Mouse (Mus musculus) hindbrain, embryonic 14.5 days (tissue): Measurements from ENCODE around the gene Mnat1. TPM values are rescaled to one million over a fixed set of nuclear protein-coding genes. Genes with fewer than 3 reads are reported as not detected.
"Not testable (repeated sequence)": the region's sequence is repeated elsewhere in the genome, so short reads cannot be mapped to it uniquely, and the experiment has no call there.

Experiments used
- ATAC-seq: fragments of 200-750 bp; cut with Nextera tagmentation; 2 replicates; pipeline ENCODE4 v1.8.0; 2017; ENCODE audit warnings: moderate number of reproducible peaks, mild to moderate bottlenecking, moderate TSS enrichment, moderate library complexity; ENCODE audit not compliant: low FRiP score
- DNase-seq: peaks from one replicate; pipeline ENCODE4 v3.0.0-alpha.2; 2015; ENCODE audit warnings: low spot score
- H3K27ac ChIP-seq: fragments of 300-500 bp; sonication (generic); 2 replicates; pipeline ENCODE4 v1.5.1; 2014; ENCODE audit warnings: mild to moderate bottlenecking, moderate library complexity
- H3K27me3 ChIP-seq: fragments of 300-500 bp; sonication (generic); 2 replicates; pipeline ENCODE4 v1.6.1; 2014; ENCODE audit warnings: mild to moderate bottlenecking, low read length, mixed read lengths; ENCODE audit not compliant: control insufficient read depth, insufficient read depth
- H3K36me3 ChIP-seq: fragments of 300-500 bp; sonication (generic); replicated peaks from 2 replicates; pipeline ENCODE4 v1.6.1; 2014; ENCODE audit not compliant: control insufficient read depth, insufficient read depth
- H3K4me1 ChIP-seq: fragments of 300-500 bp; sonication (generic); replicated peaks from 2 replicates; pipeline ENCODE4 v1.6.1; 2014; ENCODE audit warnings: antibody characterized with exemption, low read length, mixed read lengths; ENCODE audit not compliant: control insufficient read depth, insufficient read depth
- H3K4me2 ChIP-seq: fragments of 300-500 bp; sonication (generic); replicated peaks from 2 replicates; pipeline ENCODE4 v1.6.1; 2014; ENCODE audit warnings: mild to moderate bottlenecking, moderate library complexity
- H3K4me3 ChIP-seq: fragments of 300-500 bp; sonication (generic); replicated peaks from 2 replicates; pipeline ENCODE4 v1.5.1; 2014; ENCODE audit warnings: mild to moderate bottlenecking, low read length
- H3K9ac ChIP-seq: fragments of 300-500 bp; sonication (generic); 2 replicates; pipeline ENCODE4 v1.6.1; 2014
- H3K9me3 ChIP-seq: fragments of 300-500 bp; sonication (generic); 2 replicates; pipeline ENCODE4 v1.6.1; 2016; ENCODE audit warnings: low read length; ENCODE audit not compliant: control insufficient read depth
- WGBS: fragments of 180-500 bp; shearing (Covaris S2); extraction: QIAGEN DNeasy Blood & Tissue Kit; methylation state at CpG from one replicate; pipeline ENCODE4 v1.1.7; 2014; 5-methylcytosine and 5-hydroxymethylcytosine counted together
- polyA plus RNA-seq: library from polyadenylated mRNA; unstranded; fragments of >200 nt; fragmentation: Nextera tagmentation; extraction: Ambion mirVana; gene quantifications from 2 replicates; pipeline ENCODE4 v1.2.1, GENCODE M21; 2014

Mnat1 gene
- polyA plus RNA-seq: 19.2 and 21.9 TPM in 2 replicates

DNA sequence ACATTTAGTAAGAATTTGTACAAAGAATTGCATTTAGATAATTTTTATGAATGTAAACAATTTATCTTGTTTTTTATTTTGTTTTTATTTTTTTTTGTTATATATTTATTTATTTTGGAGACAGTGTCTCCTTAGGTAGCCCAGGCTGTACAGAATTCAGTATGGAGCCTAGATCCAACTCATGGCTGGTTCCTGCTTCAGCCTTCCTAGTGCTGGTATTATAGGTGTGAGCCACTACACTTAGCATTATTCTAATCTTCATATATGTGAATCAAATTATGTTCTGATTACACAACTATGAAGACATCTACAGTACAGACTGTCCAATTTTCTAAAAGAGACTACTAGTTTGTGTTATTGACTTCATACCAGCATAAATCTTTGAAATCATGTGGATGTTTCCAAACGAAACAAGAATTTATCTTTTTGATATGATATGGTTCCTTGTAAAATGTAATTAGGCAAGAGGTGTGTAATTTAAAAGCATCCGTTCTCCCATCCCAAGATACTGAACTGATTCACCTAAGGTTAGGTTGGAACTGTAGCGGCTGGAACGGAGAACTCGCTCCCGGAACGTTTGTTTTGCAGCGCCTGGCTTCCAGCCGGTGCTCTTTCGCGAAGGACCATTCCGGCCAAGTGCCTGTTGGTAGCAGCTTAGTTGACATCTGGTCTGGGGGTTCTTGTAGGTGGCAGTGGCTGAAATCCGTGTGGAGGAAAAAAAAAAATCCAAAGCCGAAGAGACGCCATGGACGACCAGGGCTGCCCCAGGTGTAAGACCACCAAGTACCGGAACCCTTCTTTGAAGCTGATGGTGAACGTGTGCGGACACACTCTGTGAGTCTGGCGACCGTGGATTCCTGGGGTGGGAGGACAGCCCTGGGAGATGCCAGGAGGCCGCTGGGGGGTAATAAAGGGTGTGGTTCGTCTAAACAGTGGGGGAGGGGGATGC lies at the start of gene Mnat1:
Gene Mnat1, plus strand, starts transcription at position 625 of the 949 bp plus-strand sequence.
- H3K9me3 ChIP-seq: no peaks in the 10 kb centered on the region

GRCm38 (mm10) chr12:73081828-73082227 lies 41.7 kb upstream of the Mnat1 start:
- not testable (repeated sequence) for DNase-seq, H3K9ac ChIP-seq, H3K4me3 ChIP-seq, H3K36me3 ChIP-seq, H3K27me3 ChIP-seq, H3K27ac ChIP-seq, H3K4me1 ChIP-seq, ATAC-seq, H3K9me3 ChIP-seq, H3K4me2 ChIP-seq
- WGBS: 95% methylated on average over 4 of the region's 4 CpGs

More for the DNA sequence above, at the start of gene Mnat1:
- H3K4me2 ChIP-seq: peak within 1 kb of the TSS; percentile 71
- WGBS: 1% methylated on average over 23 of the region's 23 CpGs
- DNase-seq (peak; percentile 91), ATAC-seq (peak; percentile 73)
- H3K27me3 ChIP-seq: no peaks in the 10 kb centered on the region
- H3K27ac ChIP-seq: no peak within 1 kb of the TSS
- peak within 1 kb of the TSS; percentile 84 for H3K9ac ChIP-seq
- H3K36me3 ChIP-seq: no peaks in the 10 kb centered on the region
- peak within 1 kb of the TSS; percentile 81 for H3K4me3 ChIP-seq
- H3K4me1 ChIP-seq: peaks cover 11% of the 10 kb centered on the region

- Histone ChIP-seq H3K4me2 (no peak overlapping the region), H3K27me3 (no peaks in the 10 kb centered on the region), H3K27ac (no peak overlapping the region), H3K4me3 (no peak overlapping the region), H3K9ac (no peak overlapping the region), H3K36me3 (no peaks in the 10 kb centered on the region), H3K9me3 (no peaks in the 10 kb centered on the region), H3K4me1 (no peaks in the 10 kb centered on the region)
- WGBS: 84% methylated on average over 4 of the region's 4 CpGs
- no peak for ATAC-seq
- DNase-seq: no peak
Measured at GRCm38 (mm10) chr12:73083773-73084172, 39.7 kb upstream of the Mnat1 start.

DNA sequence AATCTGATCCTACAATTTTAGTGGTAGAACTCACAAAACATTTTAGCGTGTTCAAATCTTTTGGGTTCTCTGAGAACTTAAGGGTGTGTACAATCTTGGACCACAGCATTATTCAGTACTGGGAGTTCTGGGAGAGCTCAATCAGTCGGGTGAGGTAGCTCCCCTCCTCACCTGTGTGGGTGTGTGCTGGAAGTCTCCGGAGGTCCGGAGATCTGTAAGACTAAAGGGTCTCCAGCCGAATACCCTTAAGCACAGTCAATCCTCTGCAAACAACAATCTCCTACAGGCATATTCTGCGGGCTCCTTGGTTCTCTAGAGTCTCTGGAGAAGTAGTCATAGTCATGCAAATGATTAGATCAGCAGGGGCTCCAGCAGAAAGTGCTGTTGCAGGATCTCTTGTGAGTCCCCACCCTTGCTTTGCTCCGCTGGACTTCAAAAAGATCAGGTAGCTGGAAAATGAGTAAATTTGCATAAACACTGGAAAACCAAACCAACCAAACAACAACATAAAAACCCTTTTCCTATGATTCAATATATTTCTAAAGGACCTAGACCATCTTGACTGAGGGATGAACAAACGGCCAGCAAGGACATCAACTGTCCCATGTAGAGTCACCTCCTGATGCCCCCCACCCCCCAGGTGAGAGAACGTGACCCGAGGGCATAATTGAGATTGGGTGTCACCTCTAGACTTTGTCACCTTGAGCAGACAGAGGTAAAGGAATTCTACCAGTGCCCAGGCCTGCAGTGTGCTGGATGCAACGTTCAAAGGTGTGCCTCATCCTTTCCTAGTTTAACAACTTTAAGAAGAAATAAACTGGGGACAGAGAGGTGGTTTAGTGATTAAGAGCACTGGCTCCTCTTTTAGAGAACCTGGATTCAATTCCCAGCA lies 37.5 kb upstream of the Mnat1 start:
- Histone ChIP-seq H3K9me3 (no peaks in the 10 kb centered on the region), H3K4me1 (no peaks in the 10 kb centered on the region), H3K27ac (no peak overlapping the region), H3K4me3 (no peak overlapping the region), H3K9ac (no peak overlapping the region), H3K27me3 (no peaks in the 10 kb centered on the region), H3K4me2 (no peak overlapping the region), H3K36me3 (no peaks in the 10 kb centered on the region)
- ATAC-seq (no peak), DNase-seq (no peak)
- WGBS: 21% methylated on average over 11 of the region's 11 CpGs

- H3K4me2 ChIP-seq: no peak overlapping the region
- no peaks in the 10 kb centered on the region for H3K36me3 ChIP-seq
- DNase-seq (no peak), ATAC-seq (no peak)
- H3K9ac ChIP-seq: no peak overlapping the region
- no peak overlapping the region for H3K4me3 ChIP-seq
- no peaks in the 10 kb centered on the region for H3K9me3 ChIP-seq
- no peak overlapping the region for H3K27ac ChIP-seq
- no peaks in the 10 kb centered on the region for H3K4me1 ChIP-seq
- no peaks in the 10 kb centered on the region for H3K27me3 ChIP-seq
- 97% methylated on average over 7 of the region's 7 CpGs for WGBS
Measured at GRCm38 (mm10) chr12:73087086-73087485, 36.4 kb upstream of the Mnat1 start.

- Histone ChIP-seq H3K4me1 (no peaks in the 10 kb centered on the region), H3K9ac (no peak overlapping the region), H3K4me2 (no peak overlapping the region), H3K9me3 (no peaks in the 10 kb centered on the region), H3K36me3 (no peaks in the 10 kb centered on the region), H3K27me3 (no peaks in the 10 kb centered on the region), H3K4me3 (no peak overlapping the region), H3K27ac (no peak overlapping the region)
- WGBS: 79% methylated on average over 5 of the region's 5 CpGs
- no peak for ATAC-seq
- no peak for DNase-seq
Measured at GRCm38 (mm10) chr12:73088500-73088899, 35.0 kb upstream of the Mnat1 start.

DNA sequence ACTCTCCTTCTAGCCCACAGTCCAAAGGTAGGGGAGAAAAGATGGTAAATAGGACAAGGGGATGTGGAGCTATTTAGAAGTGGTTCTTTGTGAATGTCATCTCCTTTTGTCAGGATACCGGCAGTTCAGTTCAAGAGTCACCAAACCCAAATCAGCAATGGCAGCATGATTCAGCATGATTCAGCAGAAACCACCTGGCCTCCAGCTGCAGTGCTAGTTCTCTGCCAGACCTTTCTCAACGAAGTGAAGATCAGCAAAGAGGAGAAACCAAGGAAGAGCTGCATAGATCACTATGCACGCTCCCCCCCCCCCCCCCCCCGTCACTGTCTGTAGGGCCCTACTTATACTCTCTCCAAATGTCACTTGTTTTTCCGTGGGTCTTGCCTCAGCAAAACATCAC lies 34.6 kb upstream of the Mnat1 start:
- Histone ChIP-seq H3K27me3 (no peaks in the 10 kb centered on the region), H3K9ac (no peak overlapping the region), H3K27ac (no peak overlapping the region), H3K4me3 (no peak overlapping the region), H3K4me2 (no peak overlapping the region), H3K9me3 (no peaks in the 10 kb centered on the region), H3K36me3 (no peaks in the 10 kb centered on the region), H3K4me1 (no peaks in the 10 kb centered on the region)
- no peak for ATAC-seq
- no peak for DNase-seq
- 69% methylated on average over 5 of the region's 5 CpGs for WGBS

- Histone ChIP-seq H3K4me1 (no peaks in the 10 kb centered on the region), H3K27me3 (no peaks in the 10 kb centered on the region), H3K4me3 (no peak overlapping the region), H3K27ac (no peak overlapping the region), H3K9me3 (no peaks in the 10 kb centered on the region), H3K4me2 (no peak overlapping the region), H3K36me3 (no peaks in the 10 kb centered on the region), H3K9ac (no peak overlapping the region)
- WGBS: 89% methylated on average over 7 of the region's 7 CpGs
- DNase-seq: no peak
- no peak for ATAC-seq
Measured at GRCm38 (mm10) chr12:73090672-73091335, 32.7 kb upstream of the Mnat1 start.

- Histone ChIP-seq H3K9ac (no peak overlapping the region), H3K36me3 (no peaks in the 10 kb centered on the region), H3K27ac (no peak overlapping the region), H3K4me1 (no peaks in the 10 kb centered on the region), H3K27me3 (no peaks in the 10 kb centered on the region), H3K9me3 (no peaks in the 10 kb centered on the region), H3K4me2 (no peak overlapping the region), H3K4me3 (no peak overlapping the region)
- DNase-seq: no peak
- no peak for ATAC-seq
- WGBS: 78% methylated on average over 2 of the region's 2 CpGs
Measured at GRCm38 (mm10) chr12:73094189-73094588, 29.3 kb upstream of the Mnat1 start.
